Mouse (Mus musculus) layer of hippocampus, postnatal 36 days (tissue): ENCODE measurements at regions not wholly inside any gene's neighbourhood (a gene's known extent, or its start where the extent isn't known, plus 50 kb on each side); places are given as distances from the start of the nearest gene placed in this dataset.
"Not testable (repeated sequence)": the region's sequence is repeated elsewhere in the genome, so short reads cannot be mapped to it uniquely, and the experiment has no call there.

Experiments
- DNase-seq, 2 experiments: peaks; one replicate each; pipeline ENCODE4 v3.0.0; 2022

DNA sequence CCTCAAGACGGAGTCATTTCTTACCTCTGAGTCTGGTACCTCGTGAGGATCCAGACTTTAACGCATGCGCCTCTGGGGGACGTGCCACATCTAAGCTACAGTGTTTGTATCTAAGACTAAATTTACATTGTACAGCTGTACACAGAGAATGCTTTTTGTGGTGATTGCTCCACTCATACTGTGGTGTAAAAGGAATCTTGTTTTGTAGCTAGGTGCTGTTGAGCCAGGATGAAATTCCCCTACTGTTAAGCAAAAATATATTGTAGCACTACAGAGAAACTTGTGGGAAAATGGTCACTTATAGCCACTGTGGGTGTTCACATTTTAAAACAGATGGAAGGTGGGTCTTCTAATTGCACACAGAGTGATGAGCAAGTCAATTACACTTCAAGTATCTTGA, 99.1 kb downstream of the Gpr63 start:
- no peak for DNase-seq

DNA sequence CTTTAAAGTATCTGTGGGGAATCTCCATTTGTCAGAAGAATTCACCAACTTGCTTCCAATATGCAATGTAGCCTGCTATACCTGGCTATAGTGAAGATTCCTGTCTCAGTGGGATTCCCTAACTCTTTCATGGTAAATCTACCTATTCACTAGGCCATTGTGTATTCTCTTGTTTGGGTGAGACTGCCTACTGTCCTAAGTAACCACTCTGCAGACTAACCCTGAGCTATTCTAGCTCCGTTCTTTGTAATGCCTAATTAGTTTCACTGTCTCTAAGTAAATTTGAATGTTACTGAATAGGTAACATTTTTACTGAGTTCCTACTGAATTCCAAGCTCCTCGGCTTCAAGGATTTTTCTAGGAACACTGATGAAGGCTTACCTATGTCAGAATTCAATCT, 126.5 kb downstream of the Gpr63 start:
- DNase-seq = not testable (repeated sequence)

DNA sequence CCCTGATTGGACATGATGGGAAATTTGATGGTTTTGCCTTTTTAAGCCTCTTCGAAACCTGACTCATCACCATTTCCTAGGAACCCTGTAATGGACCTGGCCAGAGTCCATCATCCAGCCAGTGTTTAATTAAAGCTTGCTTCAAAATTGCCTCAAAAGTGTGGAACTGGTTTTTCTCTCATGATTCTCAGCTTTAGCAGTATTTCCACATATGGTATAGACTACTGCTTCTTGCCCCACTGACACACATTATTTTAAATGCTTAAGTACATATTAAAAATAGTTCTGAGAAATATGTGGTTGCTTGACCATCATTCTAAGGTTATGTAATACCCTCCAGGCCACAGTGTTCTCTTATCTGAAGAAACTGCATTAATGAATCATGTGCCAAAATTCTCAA, 135.3 kb downstream of the Gpr63 start:
- DNase-seq = no peak

DNA sequence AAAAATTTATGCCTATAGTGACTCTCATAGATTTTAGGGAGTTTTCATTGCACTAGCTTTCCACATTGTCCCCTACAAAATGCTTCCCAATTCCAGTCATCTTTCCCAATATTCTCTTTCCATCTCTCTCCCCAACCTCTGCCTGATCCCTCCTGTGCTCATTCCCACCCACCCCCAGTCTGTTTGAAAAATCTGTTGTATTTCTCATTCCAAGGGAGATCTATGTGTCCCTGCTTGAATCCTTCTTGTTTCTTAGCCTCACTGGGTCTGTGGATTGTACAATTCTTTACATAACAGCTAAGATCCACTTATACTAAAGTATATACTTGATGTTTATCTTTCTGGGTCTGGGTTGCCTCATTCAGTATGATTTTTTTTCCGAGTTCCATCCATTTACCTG, 101.4 kb downstream of the Fhl5 start:
- peak; percentile 9 to 14 for DNase-seq
